Mouse (Mus musculus): Measurements from ENCODE around the gene Adnp.

Gene Adnp

GRCm38 (mm10) chr2:168156361-168156760 is 50.6 kb downstream of the Adnp start:
- no peak for DNase-seq (ENCODE audit: low read depth)

- DNase-seq (ENCODE audit: low read depth): no peak
Measured at GRCm38 (mm10) chr2:168155666-168156065, 51.2 kb downstream of the Adnp start.

- DNase-seq (ENCODE audit: low read depth): peak; percentile 93
Measured at GRCm38 (mm10) chr2:168154090-168154881, 52.6 kb downstream of the Adnp start.

- DNase-seq (ENCODE audit: low read depth): peak; percentile 41
Measured at GRCm38 (mm10) chr2:168149241-168149640, 57.7 kb downstream of the Adnp start.

- DNase-seq (ENCODE audit: low read depth): peak; percentile 50
Measured at GRCm38 (mm10) chr2:168147722-168148432, 59.0 kb downstream of the Adnp start.

GRCm38 (mm10) chr2:168145437-168145836 is 61.5 kb downstream of the Adnp start:
- DNase-seq (ENCODE audit: low read depth): no peak

GRCm38 (mm10) chr2:168143794-168144193 is 63.1 kb downstream of the Adnp start:
- DNase-seq (ENCODE audit: low read depth): no peak

GRCm38 (mm10) chr2:168137161-168137560 is 69.8 kb downstream of the Adnp start:
- no peak for DNase-seq (ENCODE audit: low read depth)
